Mouse (Mus musculus): Measurements from ENCODE around the gene Fgfr2.

DNA sequence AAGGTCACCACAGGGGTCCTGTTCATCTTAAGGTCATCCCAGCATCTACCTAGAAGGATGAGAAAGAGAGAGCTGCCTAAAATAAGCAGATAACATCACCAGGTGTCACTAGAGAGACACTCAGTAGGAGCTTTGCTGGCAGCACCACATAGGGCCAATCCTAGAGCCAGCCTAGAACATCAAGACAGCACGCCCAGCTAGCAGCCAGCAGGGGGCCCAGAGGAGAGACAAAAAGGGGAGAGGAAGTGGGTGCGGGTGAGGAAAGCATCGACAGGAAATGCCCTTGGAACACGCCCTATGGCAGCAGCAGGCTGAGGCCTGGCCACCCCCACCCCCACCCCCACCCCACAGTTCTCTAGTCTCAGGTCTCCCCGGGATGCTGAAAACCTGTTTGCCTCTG, 388.0 kb downstream of the Fgfr2 start:
- TF ChIP-seq CHD2 (IDR thresholded peaks at IDR 0.05; ENCODE audit: low read depth, low read length) (no peak), ZC3H11A (IDR thresholded peaks at IDR 0.05; ENCODE audit: borderline replicate concordance, low read depth, low read length) (no peak), MAFK (IDR thresholded peaks at IDR 0.05; ENCODE audit: insufficient read depth, low read depth, low read length) (no peak), HCFC1 (IDR thresholded peaks at IDR 0.05; ENCODE audit: borderline replicate concordance, insufficient read depth, low read length) (no peak), ZNF384 (IDR thresholded peaks at IDR 0.05; ENCODE audit: low read depth, low read length) (no peak)
